Mouse (Mus musculus) stomach, postnatal 0 days (tissue): ENCODE measurements at regions not wholly inside any gene's neighbourhood (a gene's known extent, or its start where the extent isn't known, plus 50 kb on each side); places are given as distances from the start of the nearest gene placed in this dataset.

ENCODE experiments used
- CTCF ChIP-seq: IDR thresholded peaks from 2 replicates; pipeline ENCODE4 v1.5.1; 2016; ENCODE audit warnings: antibody characterized with exemption, low read depth, mild to moderate bottlenecking, moderate library complexity
- EP300 ChIP-seq: optimal IDR thresholded peaks from 2 replicates; pipeline ENCODE3; 2016; ENCODE audit warnings: antibody characterized with exemption

- no peak for TF ChIP-seq CTCF
- TF ChIP-seq EP300: no peak
These were observed 428.2 kb downstream of the Ate1 start for GRCm38 (mm10) chr7:130091942-130092341.
